ENCODE assay signal across 9 mouse cellular contexts in the genomic region with DNA sequence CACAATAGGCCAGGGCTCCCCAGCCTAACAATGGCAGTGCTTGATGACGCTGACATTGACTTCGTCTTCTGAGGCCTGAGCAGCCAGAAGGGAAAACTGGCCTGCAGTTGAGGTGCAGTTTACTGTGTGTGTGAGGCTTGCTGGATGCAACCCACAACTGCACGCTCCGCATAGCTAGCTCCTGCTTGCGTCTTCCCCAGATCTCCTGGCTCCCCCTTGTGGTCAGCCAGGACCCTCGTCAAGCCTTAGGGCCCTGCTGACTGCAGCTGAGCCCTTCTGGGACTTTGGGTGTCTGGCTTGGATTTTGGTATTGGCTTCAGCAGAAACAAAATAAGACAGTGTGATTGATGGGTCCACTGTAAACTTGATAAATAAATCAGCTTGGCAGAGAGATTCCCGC.
A peak's percentile ranks its signal among the peaks of the same experiment; 100 is the strongest.
DNase-seq lines count a peak whose midpoint lies in the region; ATAC-seq lines count a peak whose summit lies in the region.
"Had no signal": no experiment of that assay in that cellular context is flagged by ENCODE, and none has a peak within 500 bp of the region (broad histone marks: within the 10 kb centered on the region; RNA-seq: fewer than 3 reads in every experiment).

No protein-coding gene starts in this region.

- 0 out of 2 replicates have a peak, but pooled peaks have one; percentile 53 for ATAC-seq in intestine, embryonic 15.5 days
- ATAC-seq in midbrain, embryonic 16.5 days, result peak; percentile 75; the same call in 1 of the 2 replicates
- no peak for ATAC-seq in inflammation-experienced regulatory T-cells, adult 6 months

- DNase-seq in ZHBTc4 (ENCODE audit: low read depth, low spot score), result peak; percentile 81
- DNase-seq in cerebellum, adult 8-10 months, result peak; percentile 68
- DNase-seq in frontal cortex, adult 2 months (ENCODE audit: extremely low spot score in 1 of 2, low spot score in 1 of 2), result peak; percentile 2 to 72
- DNase-seq in left cerebral cortex, postnatal 25 days (ENCODE audit: low spot score in 2 of 2), result peak; percentile 44 to 48
- DNase-seq in spleen, postnatal 10 days (ENCODE audit: low spot score in 2 of 2), result peak; percentile 30 to 78

- H3K27me3 ChIP-seq in intestine, embryonic 15.5 days (replicated peaks), result no peaks in the 10 kb centered on the region
- peaks cover 11% of the 10 kb centered on the region for H3K27me3 ChIP-seq in midbrain, embryonic 16.5 days (ENCODE audit: control insufficient read depth, insufficient read depth, low read depth, low read length)

- H3K4me2 ChIP-seq in intestine, embryonic 15.5 days (replicated peaks), result no peak overlapping the region
- H3K4me2 ChIP-seq in midbrain, embryonic 16.5 days (ENCODE audit: low read length), result no peak overlapping the region

- H3K27ac ChIP-seq in intestine, embryonic 15.5 days, result no peak overlapping the region
- no peak overlapping the region for H3K27ac ChIP-seq in midbrain, embryonic 16.5 days (ENCODE audit: low read length)

- H3K9me3 ChIP-seq in intestine, embryonic 15.5 days, result no peaks in the 10 kb centered on the region
- no peaks in the 10 kb centered on the region for H3K9me3 ChIP-seq in midbrain, embryonic 16.5 days (replicated peaks; ENCODE audit: control insufficient read depth, low read length, poor library complexity, severe bottlenecking)
- H3K9me3 ChIP-seq: megakaryocyte, embryonic 14.5 days had no signal

- peaks cover 7% of the 10 kb centered on the region for H3K4me1 ChIP-seq in intestine, embryonic 15.5 days (replicated peaks)
- peaks cover 4% of the 10 kb centered on the region for H3K4me1 ChIP-seq in midbrain, embryonic 16.5 days (ENCODE audit: control insufficient read depth, insufficient read depth, low read length)

- intact Hi-C loops in left cerebral cortex, postnatal 25 days (cut with DNase I), result loop anchor here (1.0 to 2.0 kb wide), 3 partner anchors 52 to 221 kb away; no protein-coding TSS in a partner anchor

- 14% methylated on average over 7 of the region's 7 CpGs for WGBS in intestine, embryonic 15.5 days
- WGBS in midbrain, embryonic 16.5 days, result 8% methylated on average over 7 of the region's 7 CpGs

- no peaks in the 10 kb centered on the region for H3K36me3 ChIP-seq in intestine, embryonic 15.5 days
- no peaks in the 10 kb centered on the region for H3K36me3 ChIP-seq in midbrain, embryonic 16.5 days (ENCODE audit: control insufficient read depth, insufficient read depth, low read length)

- H3K9ac ChIP-seq in intestine, embryonic 15.5 days, result no peak overlapping the region
- no peak overlapping the region for H3K9ac ChIP-seq in midbrain, embryonic 16.5 days (ENCODE audit: low read depth, low read length)

- no peak overlapping the region for H3K4me3 ChIP-seq in intestine, embryonic 15.5 days (replicated peaks)
- H3K4me3 ChIP-seq in midbrain, embryonic 16.5 days (ENCODE audit: low read depth, low read length), result no peak overlapping the region
- H3K4me3 ChIP-seq: megakaryocyte, embryonic 14.5 days had no signal
